Mouse (Mus musculus): ENCODE data around the gene Bicc1. TPM values are rescaled to one million over a fixed set of nuclear protein-coding genes. Genes with fewer than 3 reads are reported as not detected.

Gene Bicc1
- total and polyA plus RNA-seq, 2 experiments, result 0.75 to 1.7 TPM

GRCm38 (mm10) chr10:71171414-71171813 is 11.9 kb upstream of the Bicc1 start:
- WGBS, result 97% methylated on average over 1 of the region's 1 CpGs
- TF ChIP-seq POLR2A (IDR thresholded peaks at IDR 0.05; ENCODE audit: extremely low read depth, insufficient read depth, low read length) (no peak), CTCF (IDR thresholded peaks at IDR 0.05; ENCODE audit: low read depth, low read length) (no peak; the same call in 1 of the 2 replicates)
- Histone ChIP-seq H3K27ac (replicated peaks; ENCODE audit: insufficient read depth, low read depth, low read length) (no peak overlapping the region), H3K4me3 (ENCODE audit: insufficient read depth, low read depth, low read length) (no peak overlapping the region), H3K4me1 (ENCODE audit: control insufficient read depth, insufficient read depth, low read length) (no peaks in the 10 kb centered on the region), H3K27me3 (ENCODE audit: control insufficient read depth, insufficient read depth, low read length) (no peaks in the 10 kb centered on the region), H3K36me3 (ENCODE audit: control insufficient read depth, insufficient read depth, low read length) (peaks cover 24% of the 10 kb centered on the region), H3K79me2 (ENCODE audit: control insufficient read depth, insufficient read depth, low read length) (no peaks in the 10 kb centered on the region), H3K9ac (ENCODE audit: low read depth, low read length) (no peak overlapping the region)
- no peak for DNase-seq (ENCODE audit: extremely low read depth, low read depth, low spot score)

GRCm38 (mm10) chr10:71170771-71171170 is 11.3 kb upstream of the Bicc1 start:
- Histone ChIP-seq H3K4me3 (ENCODE audit: insufficient read depth, low read depth, low read length) (no peak overlapping the region), H3K27me3 (ENCODE audit: control insufficient read depth, insufficient read depth, low read length) (no peaks in the 10 kb centered on the region), H3K27ac (replicated peaks; ENCODE audit: insufficient read depth, low read depth, low read length) (no peak overlapping the region), H3K36me3 (ENCODE audit: control insufficient read depth, insufficient read depth, low read length) (peaks cover 21% of the 10 kb centered on the region), H3K4me1 (ENCODE audit: control insufficient read depth, insufficient read depth, low read length) (no peaks in the 10 kb centered on the region), H3K9ac (ENCODE audit: low read depth, low read length) (no peak overlapping the region), H3K79me2 (ENCODE audit: control insufficient read depth, insufficient read depth, low read length) (no peaks in the 10 kb centered on the region)
- 93% methylated on average over 5 of the region's 5 CpGs for WGBS
- TF ChIP-seq CTCF (IDR thresholded peaks at IDR 0.05; ENCODE audit: low read depth, low read length) (no peak), POLR2A (IDR thresholded peaks at IDR 0.05; ENCODE audit: extremely low read depth, insufficient read depth, low read length) (no peak)
- no peak for DNase-seq (ENCODE audit: extremely low read depth, low read depth, low spot score)

DNA sequence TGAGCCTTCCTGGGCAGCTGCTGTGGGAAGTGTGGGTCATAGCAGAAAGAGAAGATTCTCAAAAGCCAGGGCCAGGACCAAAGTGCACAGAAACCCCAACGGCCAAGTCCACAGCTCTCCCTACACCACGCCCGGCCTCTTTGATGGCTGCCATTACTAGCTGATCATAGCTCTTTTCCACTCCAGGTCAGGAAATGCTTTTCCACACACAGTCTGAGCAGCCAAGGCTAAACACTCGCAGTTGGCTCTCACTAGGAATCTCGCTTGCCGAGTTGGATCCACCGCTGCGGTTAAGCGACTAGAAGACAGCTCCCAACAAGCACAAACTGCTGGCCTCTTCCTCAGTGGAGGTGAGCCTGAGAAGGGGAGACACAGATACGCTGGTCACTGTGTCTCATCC is 10.3 kb upstream of the Bicc1 start:
- H3K4me3 ChIP-seq (ENCODE audit: insufficient read depth, low read depth, low read length), result no peak overlapping the region
- no peaks in the 10 kb centered on the region for H3K79me2 ChIP-seq (ENCODE audit: control insufficient read depth, insufficient read depth, low read length)
- DNase-seq (ENCODE audit: extremely low read depth, low read depth, low spot score), result no peak
- TF ChIP-seq POLR2A (IDR thresholded peaks at IDR 0.05; ENCODE audit: extremely low read depth, insufficient read depth, low read length), result no peak
- TF ChIP-seq CTCF (IDR thresholded peaks at IDR 0.05; ENCODE audit: low read depth, low read length), result no peak
- H3K27me3 ChIP-seq (ENCODE audit: control insufficient read depth, insufficient read depth, low read length), result no peaks in the 10 kb centered on the region
- no peak overlapping the region for H3K9ac ChIP-seq (ENCODE audit: low read depth, low read length)
- no peak overlapping the region for H3K27ac ChIP-seq (replicated peaks; ENCODE audit: insufficient read depth, low read depth, low read length)
- 88% methylated on average over 10 of the region's 10 CpGs for WGBS
- H3K36me3 ChIP-seq (ENCODE audit: control insufficient read depth, insufficient read depth, low read length), result peaks cover 13% of the 10 kb centered on the region
- no peaks in the 10 kb centered on the region for H3K4me1 ChIP-seq (ENCODE audit: control insufficient read depth, insufficient read depth, low read length)

GRCm38 (mm10) chr10:71169171-71169570 is 9.7 kb upstream of the Bicc1 start:
- 83% methylated on average over 4 of the region's 4 CpGs for WGBS
- H3K9ac ChIP-seq (ENCODE audit: low read depth, low read length), result no peak overlapping the region
- TF ChIP-seq CTCF (IDR thresholded peaks at IDR 0.05; ENCODE audit: low read depth, low read length) (no peak), POLR2A (IDR thresholded peaks at IDR 0.05; ENCODE audit: extremely low read depth, insufficient read depth, low read length) (no peak)
- no peaks in the 10 kb centered on the region for H3K27me3 ChIP-seq (ENCODE audit: control insufficient read depth, insufficient read depth, low read length)
- no peaks in the 10 kb centered on the region for H3K79me2 ChIP-seq (ENCODE audit: control insufficient read depth, insufficient read depth, low read length)
- H3K36me3 ChIP-seq (ENCODE audit: control insufficient read depth, insufficient read depth, low read length), result peaks cover 8% of the 10 kb centered on the region
- no peak for DNase-seq (ENCODE audit: extremely low read depth, low read depth, low spot score)
- no peaks in the 10 kb centered on the region for H3K4me1 ChIP-seq (ENCODE audit: control insufficient read depth, insufficient read depth, low read length)
- H3K4me3 ChIP-seq (ENCODE audit: insufficient read depth, low read depth, low read length), result no peak overlapping the region
- no peak overlapping the region for H3K27ac ChIP-seq (replicated peaks; ENCODE audit: insufficient read depth, low read depth, low read length)

- no peak for DNase-seq (ENCODE audit: extremely low read depth, low read depth, low spot score)
- H3K9ac ChIP-seq (ENCODE audit: low read depth, low read length), result no peak overlapping the region
- no peak overlapping the region for H3K27ac ChIP-seq (replicated peaks; ENCODE audit: insufficient read depth, low read depth, low read length)
Measured at GRCm38 (mm10) chr10:71160449-71160848, 949 bp upstream of the Bicc1 start.

GRCm38 (mm10) chr10:71158940-71159675 is 392 bp downstream of the Bicc1 start:
- peaks cover 3% of the 10 kb centered on the region; the same call in 1 of the 2 replicates for H3K27me3 ChIP-seq (ENCODE audit: control insufficient read depth, insufficient read depth, low read length)
- H3K27ac ChIP-seq (replicated peaks; ENCODE audit: insufficient read depth, low read depth, low read length), result no peak overlapping the region; the same call in 1 of the 2 replicates
- H3K4me3 ChIP-seq (ENCODE audit: insufficient read depth, low read depth, low read length), result peak overlapping the region; percentile 57
- TF ChIP-seq POLR2A (IDR thresholded peaks at IDR 0.05; ENCODE audit: extremely low read depth, insufficient read depth, low read length), result no peak
- TF ChIP-seq CTCF (IDR thresholded peaks at IDR 0.05; ENCODE audit: low read depth, low read length), result no peak
- DNase-seq (ENCODE audit: extremely low read depth, low read depth, low spot score), result no peak
- peak overlapping the region; percentile 76 for H3K9ac ChIP-seq (ENCODE audit: low read depth, low read length)
- H3K4me1 ChIP-seq (ENCODE audit: control insufficient read depth, insufficient read depth, low read length), result 0 out of 2 replicates have a peak, but pooled peaks cover 2% of the 10 kb centered on the region
- WGBS, result 4% methylated on average over 63 of the region's 65 CpGs
- no peaks in the 10 kb centered on the region for H3K36me3 ChIP-seq (ENCODE audit: control insufficient read depth, insufficient read depth, low read length)
- no peaks in the 10 kb centered on the region for H3K79me2 ChIP-seq (ENCODE audit: control insufficient read depth, insufficient read depth, low read length)

More at GRCm38 (mm10) chr10:71160449-71160848, 949 bp upstream of the Bicc1 start:
- Histone ChIP-seq H3K36me3 (ENCODE audit: control insufficient read depth, insufficient read depth, low read length) (no peaks in the 10 kb centered on the region), H3K79me2 (ENCODE audit: control insufficient read depth, insufficient read depth, low read length) (no peaks in the 10 kb centered on the region), H3K27me3 (ENCODE audit: control insufficient read depth, insufficient read depth, low read length) (peaks cover 3% of the 10 kb centered on the region; the same call in 1 of the 2 replicates), H3K4me1 (ENCODE audit: control insufficient read depth, insufficient read depth, low read length) (0 out of 2 replicates have a peak, but pooled peaks cover 2% of the 10 kb centered on the region), H3K4me3 (ENCODE audit: insufficient read depth, low read depth, low read length) (no peak overlapping the region)
- TF ChIP-seq CTCF (IDR thresholded peaks at IDR 0.05; ENCODE audit: low read depth, low read length) (no peak), POLR2A (IDR thresholded peaks at IDR 0.05; ENCODE audit: extremely low read depth, insufficient read depth, low read length) (no peak)
- WGBS, result 95% methylated on average over 12 of the region's 12 CpGs
